9 mouse cellular contexts compared by ENCODE assay signal in the genomic region with DNA sequence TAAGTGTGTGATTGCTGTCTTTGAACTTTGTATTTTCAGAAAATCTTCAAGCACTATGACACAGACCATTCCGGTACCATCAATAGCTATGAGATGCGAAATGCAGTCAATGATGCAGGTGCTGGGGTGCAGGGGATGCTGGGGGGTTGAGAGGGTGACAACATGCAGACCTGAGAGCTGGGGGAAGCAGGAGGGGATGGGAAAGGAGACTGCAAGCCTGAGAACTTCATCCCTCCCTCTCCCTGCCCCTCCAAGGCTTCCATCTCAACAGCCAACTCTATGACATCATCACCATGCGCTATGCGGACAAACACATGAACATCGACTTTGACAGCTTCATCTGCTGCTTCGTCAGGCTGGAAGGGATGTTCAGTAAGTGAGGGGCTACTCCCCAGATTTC.
"Had no signal": no experiment of that assay in that cellular context is flagged by ENCODE, and none has a peak within 500 bp of the region (broad histone marks: within the 10 kb centered on the region; RNA-seq: fewer than 3 reads in every experiment).

No protein-coding gene starts in this region.

- H3K27me3 ChIP-seq: midbrain, embryonic 12.5 days; neural tube, embryonic 12.5 days; stomach, embryonic 15.5 days had no signal

- ATAC-seq: midbrain, embryonic 16.5 days had no signal

- H3K27ac ChIP-seq: liver, embryonic 14.5 days; midbrain, embryonic 12.5 days; neural tube, embryonic 12.5 days; stomach, embryonic 15.5 days; stomach, postnatal 0 days had no signal

- H3K4me2 ChIP-seq: lung, embryonic 14.5 days; midbrain, embryonic 12.5 days; neural tube, embryonic 12.5 days; stomach, embryonic 15.5 days had no signal

- H3K4me3 ChIP-seq: midbrain, embryonic 10.5 days; midbrain, embryonic 12.5 days; neural tube, embryonic 12.5 days; stomach, embryonic 15.5 days had no signal

- DNase-seq: lung, postnatal 10 days had no signal
